Mouse (Mus musculus) myocyte (in vitro differentiated cells): ENCODE data around the gene Recql.

ENCODE experiments used
- MYOG ChIP-seq, 3 experiments: IDR thresholded peaks; one replicate each; pipeline ENCODE4 v1.6.1; 2011; ENCODE audit warnings: control low read depth in 2 of 3, low read depth in 2 of 3, mild to moderate bottlenecking in 2 of 3; ENCODE audit not compliant: insufficient read length in 2 of 3, control insufficient read depth in 1 of 3, insufficient read depth in 1 of 3
- POLR2A ChIP-seq: IDR thresholded peaks from one replicate; pipeline ENCODE4 v1.6.1; 2011; ENCODE audit warnings: low read depth, mild to moderate bottlenecking, control low read depth, moderate library complexity; ENCODE audit not compliant: insufficient read length
- TCF12 ChIP-seq: IDR thresholded peaks from one replicate; pipeline ENCODE4 v1.6.1; 2011; ENCODE audit warnings: mild to moderate bottlenecking, control low read depth; ENCODE audit not compliant: poor library complexity, insufficient read depth, severe bottlenecking

- TF ChIP-seq POLR2A (no peak), MYOG (IDR thresholded peaks at IDR 0.05; ENCODE audit: control insufficient read depth in 1 of 3, insufficient read depth in 1 of 3, insufficient read length in 2 of 3, low read depth in 2 of 3) (no peak), TCF12 (no peak)
These were observed 47.3 kb downstream of the Recql start for GRCm38 (mm10) chr6:142339576-142339975.
